Mouse (Mus musculus) liver, embryonic 16.5 days (tissue): ENCODE measurements around the gene Gm42906. TPM values are rescaled to one million over a fixed set of nuclear protein-coding genes. Genes with fewer than 3 reads are reported as not detected.
A peak's percentile ranks its signal among the peaks of the same experiment; 100 is the strongest.

Experiments
- ATAC-seq: fragments of 200-750 bp; cut with Nextera tagmentation; 2 replicates; pipeline ENCODE4 v1.8.0; 2017; ENCODE audit warnings: low read depth, mild to moderate bottlenecking, moderate number of reproducible peaks, moderate library complexity
- H3K27ac ChIP-seq: fragments of 300-500 bp; sonication (generic); 2 replicates; pipeline ENCODE4 v1.5.1; 2014; ENCODE audit warnings: mild to moderate bottlenecking, low read length
- H3K27me3 ChIP-seq: fragments of 300-500 bp; sonication (generic); 2 replicates; pipeline ENCODE4 v1.6.1; 2014; ENCODE audit warnings: low read depth, low read length, mixed read lengths; ENCODE audit not compliant: control insufficient read depth, insufficient read depth
- H3K36me3 ChIP-seq: fragments of 300-500 bp; sonication (generic); 2 replicates; pipeline ENCODE4 v1.6.1; 2014; ENCODE audit warnings: mild to moderate bottlenecking; ENCODE audit not compliant: control insufficient read depth, insufficient read depth
- H3K4me1 ChIP-seq: fragments of 300-500 bp; sonication (generic); 2 replicates; pipeline ENCODE4 v1.6.1; 2014; ENCODE audit warnings: low read depth, low read length, mixed read lengths; ENCODE audit not compliant: control insufficient read depth
- H3K4me2 ChIP-seq: fragments of 300-500 bp; sonication (generic); 2 replicates; pipeline ENCODE4 v1.6.1; 2014; ENCODE audit warnings: low read depth, low read length, mixed read lengths
- H3K4me3 ChIP-seq: fragments of 300-500 bp; sonication (generic); 2 replicates; pipeline ENCODE4 v1.5.1; 2014; ENCODE audit warnings: low read depth, mild to moderate bottlenecking, low read length
- H3K9ac ChIP-seq: fragments of 300-500 bp; sonication (generic); 2 replicates; pipeline ENCODE4 v1.6.1; 2014; ENCODE audit warnings: low read depth, low read length
- H3K9me3 ChIP-seq: fragments of 300-500 bp; sonication (generic); replicated peaks from 2 replicates; pipeline ENCODE4 v1.6.1; 2016; ENCODE audit warnings: low read length; ENCODE audit not compliant: control insufficient read depth
- WGBS: fragments of 180-500 bp; shearing (Covaris S2); extraction: QIAGEN DNeasy Blood & Tissue Kit; methylation state at CpG from one replicate; pipeline ENCODE4 v1.1.7; 2014; ENCODE audit not compliant: insufficient replicate concordance; 5-methylcytosine and 5-hydroxymethylcytosine counted together
- polyA plus RNA-seq: library from polyadenylated mRNA; unstranded; fragments of >200 nt; fragmentation: Nextera tagmentation; extraction: Ambion mirVana; gene quantifications from 2 replicates; pipeline ENCODE4 v1.2.1, GENCODE M21; 2015

Gene Gm42906
- polyA plus RNA-seq, 1 experiment from 2014 or later = not detected

DNA sequence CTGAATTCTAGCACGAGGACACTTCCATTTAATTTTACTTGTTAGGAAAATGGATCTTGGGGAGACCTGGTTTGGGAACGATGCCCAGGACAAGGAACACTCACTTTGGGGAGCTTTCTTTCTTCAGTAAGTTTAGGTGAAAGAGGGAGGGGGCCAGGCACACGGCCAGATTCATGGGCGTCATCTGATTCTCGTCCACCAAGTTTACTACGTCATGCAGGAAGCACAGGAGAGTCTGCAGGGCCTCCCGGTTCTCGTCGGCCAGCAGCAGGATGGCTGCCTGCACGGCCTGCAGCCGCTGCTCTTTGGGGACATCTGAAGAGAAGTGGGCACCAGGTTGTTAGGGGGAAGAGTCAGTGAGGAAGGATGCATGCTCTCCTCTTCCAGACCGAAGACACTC, 380.5 kb downstream of the Gm42906 start:
- no peak overlapping the region for H3K4me2 ChIP-seq
- WGBS = 53% methylated on average over 12 of the region's 12 CpGs
- no peaks in the 10 kb centered on the region for H3K27me3 ChIP-seq
- H3K4me3 ChIP-seq = no peak overlapping the region
- H3K9me3 ChIP-seq = no peaks in the 10 kb centered on the region
- H3K9ac ChIP-seq = no peak overlapping the region
- ATAC-seq = no peak
- no peak overlapping the region for H3K27ac ChIP-seq
- H3K36me3 ChIP-seq = peaks cover 6% of the 10 kb centered on the region
- H3K4me1 ChIP-seq = no peaks in the 10 kb centered on the region

DNA sequence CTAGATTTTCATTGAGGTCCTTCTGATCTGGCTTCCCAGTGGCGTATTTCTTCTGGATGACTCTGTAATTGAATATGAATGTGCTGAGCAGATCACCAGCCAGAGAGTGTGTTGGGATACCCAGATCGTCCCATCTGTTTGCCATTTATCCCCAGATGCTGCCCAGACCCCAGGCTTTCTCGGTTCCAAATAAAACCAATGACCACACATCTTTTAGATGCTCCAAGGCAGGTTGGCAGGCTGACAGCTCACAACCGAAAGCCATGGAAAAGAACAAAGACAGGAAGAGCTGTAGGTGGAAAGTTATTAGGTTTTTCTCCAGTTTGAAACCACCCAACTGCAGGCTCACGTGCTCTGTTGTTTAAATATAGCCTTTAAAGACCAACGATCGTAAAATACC, 381.0 kb downstream of the Gm42906 start:
- H3K27ac ChIP-seq = no peak overlapping the region
- H3K9ac ChIP-seq = no peak overlapping the region
- H3K4me2 ChIP-seq = no peak overlapping the region
- no peak for ATAC-seq
- H3K36me3 ChIP-seq = peaks cover under 1% of the 10 kb centered on the region; the same call in 1 of the 2 replicates
- H3K9me3 ChIP-seq = no peaks in the 10 kb centered on the region
- H3K4me1 ChIP-seq = no peaks in the 10 kb centered on the region
- WGBS = 61% methylated on average over 7 of the region's 7 CpGs
- H3K4me3 ChIP-seq = no peak overlapping the region
- H3K27me3 ChIP-seq = no peaks in the 10 kb centered on the region

GRCm38 (mm10) chr5:151046131-151046530, 381.8 kb downstream of the Gm42906 start:
- Histone ChIP-seq H3K27me3 (no peaks in the 10 kb centered on the region), H3K4me2 (no peak overlapping the region), H3K36me3 (no peaks in the 10 kb centered on the region; the same call in 1 of the 2 replicates), H3K4me1 (no peaks in the 10 kb centered on the region), H3K27ac (no peak overlapping the region), H3K4me3 (no peak overlapping the region), H3K9me3 (no peaks in the 10 kb centered on the region), H3K9ac (no peak overlapping the region)
- ATAC-seq = no peak
- 72% methylated on average over 6 of the region's 6 CpGs for WGBS

DNA sequence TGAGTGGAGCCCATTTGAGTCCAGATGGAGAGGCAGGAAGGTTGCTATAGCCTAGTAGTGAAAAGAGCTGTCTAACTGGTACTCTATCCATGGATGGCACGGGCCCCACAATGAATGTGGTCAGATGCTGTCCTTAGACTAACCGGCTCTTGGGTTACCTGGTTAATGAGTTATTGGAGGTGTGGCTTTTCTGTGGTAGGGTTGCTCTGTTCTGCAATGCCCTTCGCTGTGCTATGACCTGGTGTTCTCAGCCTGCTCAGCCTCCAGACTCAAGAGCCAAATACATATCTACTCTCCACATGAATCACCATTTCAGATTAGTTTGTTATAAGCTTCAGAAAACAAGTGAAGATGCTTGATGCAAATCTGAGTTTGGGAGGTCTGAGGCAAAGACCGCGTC, 385.1 kb downstream of the Gm42906 start:
- ATAC-seq = peak; percentile 60; the same call in 1 of the 2 replicates
- Histone ChIP-seq H3K36me3 (no peaks in the 10 kb centered on the region; the same call in 1 of the 2 replicates), H3K27me3 (no peaks in the 10 kb centered on the region), H3K9me3 (no peaks in the 10 kb centered on the region), H3K4me3 (no peak overlapping the region), H3K4me1 (no peaks in the 10 kb centered on the region), H3K27ac (no peak overlapping the region), H3K4me2 (no peak overlapping the region), H3K9ac (no peak overlapping the region)
- WGBS = 76% methylated on average over 5 of the region's 5 CpGs

DNA sequence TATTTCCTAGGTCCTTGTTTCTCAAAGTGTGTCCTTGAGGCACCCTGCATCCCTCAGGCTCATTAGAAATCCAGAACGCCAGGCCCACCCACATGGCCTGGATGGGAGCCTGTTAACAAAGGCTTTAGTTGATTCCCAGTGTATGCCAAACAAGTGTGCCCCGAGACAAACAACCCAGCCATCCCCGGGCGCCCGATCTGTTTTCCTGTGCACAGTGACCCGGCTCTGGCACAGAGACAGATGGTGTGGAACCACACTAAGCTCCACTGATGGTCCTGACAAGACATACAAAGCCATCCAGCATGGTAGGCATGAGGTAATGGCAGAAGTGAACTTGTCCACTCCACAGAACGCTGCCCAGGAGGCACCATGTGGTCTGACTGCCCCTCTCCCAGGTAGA, 390.1 kb downstream of the Gm42906 start:
- ATAC-seq = no peak
- Histone ChIP-seq H3K4me2 (no peak overlapping the region), H3K9ac (no peak overlapping the region), H3K36me3 (no peaks in the 10 kb centered on the region; the same call in 1 of the 2 replicates), H3K9me3 (no peaks in the 10 kb centered on the region), H3K27ac (no peak overlapping the region), H3K4me1 (no peaks in the 10 kb centered on the region), H3K4me3 (no peak overlapping the region), H3K27me3 (no peaks in the 10 kb centered on the region)
- WGBS = 65% methylated on average over 7 of the region's 7 CpGs

- Histone ChIP-seq H3K9ac (no peak overlapping the region), H3K4me3 (no peak overlapping the region), H3K27me3 (no peaks in the 10 kb centered on the region), H3K4me1 (no peaks in the 10 kb centered on the region), H3K36me3 (no peaks in the 10 kb centered on the region), H3K4me2 (no peak overlapping the region), H3K9me3 (no peaks in the 10 kb centered on the region), H3K27ac (no peak overlapping the region)
- ATAC-seq = no peak
- 35% methylated on average over 9 of the region's 9 CpGs for WGBS
Observed at GRCm38 (mm10) chr5:151034715-151035512, 393.0 kb downstream of the Gm42906 start.

DNA sequence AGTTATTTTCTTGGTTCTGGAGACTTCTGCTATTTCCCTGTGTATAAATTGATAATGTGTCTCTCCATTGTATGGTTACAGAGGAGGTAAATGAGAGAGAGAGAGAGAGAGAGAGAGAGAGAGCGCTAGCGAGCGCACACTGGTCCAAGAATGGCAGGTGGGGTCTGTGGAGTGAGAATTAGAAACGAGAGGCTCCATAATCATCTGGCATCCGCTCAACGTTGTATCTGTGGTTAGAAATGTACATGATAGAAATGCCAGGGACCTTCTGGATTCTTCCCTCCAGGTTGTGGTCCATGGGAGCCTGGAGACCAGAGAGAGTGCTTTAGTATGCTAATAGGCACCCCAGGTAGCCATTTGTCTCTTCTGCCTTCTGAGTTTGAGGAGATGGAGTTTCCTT, 399.1 kb downstream of the Gm42906 start:
- Histone ChIP-seq H3K4me2 (no peak overlapping the region), H3K27ac (no peak overlapping the region), H3K9ac (no peak overlapping the region), H3K4me1 (no peaks in the 10 kb centered on the region), H3K27me3 (no peaks in the 10 kb centered on the region), H3K4me3 (no peak overlapping the region), H3K36me3 (no peaks in the 10 kb centered on the region), H3K9me3 (no peaks in the 10 kb centered on the region)
- ATAC-seq = no peak
- WGBS = 59% methylated on average over 6 of the region's 6 CpGs

DNA sequence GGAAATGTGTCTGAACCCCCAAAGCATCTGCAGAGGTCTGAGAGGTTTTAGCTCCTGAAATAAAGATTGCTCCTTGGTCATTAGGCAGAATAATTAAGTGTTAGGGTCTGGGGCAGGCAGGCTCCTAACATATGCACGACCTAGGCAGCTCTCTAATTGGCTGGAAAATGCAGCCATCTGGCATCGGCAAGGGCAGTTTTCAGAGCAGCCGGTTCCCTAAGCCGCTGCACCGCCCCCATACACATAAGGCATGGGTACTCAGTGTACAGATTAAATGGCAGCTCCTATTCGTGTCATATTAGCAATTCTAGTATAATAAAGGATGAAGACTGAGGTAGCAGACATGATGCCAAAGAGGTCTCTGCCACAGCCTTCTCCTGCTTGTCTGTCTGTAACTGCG, 400.8 kb downstream of the Gm42906 start:
- no peaks in the 10 kb centered on the region for H3K9me3 ChIP-seq
- no peaks in the 10 kb centered on the region for H3K36me3 ChIP-seq
- no peak overlapping the region for H3K27ac ChIP-seq
- 62% methylated on average over 7 of the region's 7 CpGs for WGBS
- no peak overlapping the region for H3K4me3 ChIP-seq
- ATAC-seq = no peak
- no peaks in the 10 kb centered on the region for H3K4me1 ChIP-seq
- no peaks in the 10 kb centered on the region for H3K27me3 ChIP-seq
- H3K9ac ChIP-seq = no peak overlapping the region
- H3K4me2 ChIP-seq = no peak overlapping the region

DNA sequence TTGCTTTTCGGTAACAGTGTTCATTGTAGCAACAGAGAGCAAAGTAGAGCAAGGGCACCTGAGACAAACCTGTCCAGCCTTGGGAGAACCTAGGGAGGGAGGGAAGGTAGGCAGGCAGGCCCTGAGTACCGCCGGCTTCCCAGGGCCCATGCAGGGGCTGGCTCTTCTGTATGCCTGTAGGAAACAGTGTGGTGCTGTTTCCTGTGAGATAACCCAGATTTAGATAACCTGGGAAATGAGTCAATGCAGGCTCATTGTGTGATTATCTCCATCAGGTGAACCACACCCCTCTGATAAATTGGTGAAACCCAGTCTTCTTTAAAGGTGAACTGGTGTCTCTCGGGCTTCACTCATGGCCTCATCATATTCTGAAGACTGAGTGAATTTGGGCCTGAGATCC, 401.9 kb downstream of the Gm42906 start:
- Histone ChIP-seq H3K4me2 (no peak overlapping the region), H3K4me3 (no peak overlapping the region), H3K4me1 (no peaks in the 10 kb centered on the region), H3K9ac (no peak overlapping the region), H3K27me3 (no peaks in the 10 kb centered on the region), H3K36me3 (no peaks in the 10 kb centered on the region), H3K9me3 (no peaks in the 10 kb centered on the region), H3K27ac (no peak overlapping the region)
- 28% methylated on average over 4 of the region's 4 CpGs for WGBS
- ATAC-seq = no peak
